Mouse (Mus musculus) testis, postnatal 10 days (tissue): ENCODE measurements around the gene Fam171b.

Source experiments
- DNase-seq: peaks from one replicate; pipeline ENCODE4 v3.0.0; 2021; ENCODE audit warnings: low spot score

The Fam171b gene

GRCm38 (mm10) chr2:83812483-83813272 lies at the start of gene Fam171b:
Fam171b (plus strand) TSS chr2:83812636.
- peak; percentile 75 for DNase-seq

DNA sequence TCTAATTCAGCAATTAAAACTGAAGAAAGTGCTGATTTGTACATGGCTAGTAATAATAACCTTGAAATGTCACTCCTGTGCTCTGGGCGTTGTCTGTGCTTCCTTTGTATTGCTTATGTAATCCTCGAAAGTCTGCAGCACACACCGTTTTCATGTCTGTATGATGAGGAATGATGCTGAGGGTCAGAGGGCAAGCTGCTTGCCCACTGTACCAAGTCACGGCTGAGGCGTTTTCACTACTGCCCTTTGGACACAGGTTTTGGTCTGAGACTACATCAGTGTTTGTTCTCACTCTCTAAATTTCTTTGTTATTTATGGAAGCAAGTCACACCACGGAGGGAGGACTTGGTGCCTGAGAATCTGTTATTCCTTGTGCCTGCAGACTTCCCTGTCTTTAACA lies 46.4 kb upstream of the Fam171b start:
- DNase-seq = no peak

DNA sequence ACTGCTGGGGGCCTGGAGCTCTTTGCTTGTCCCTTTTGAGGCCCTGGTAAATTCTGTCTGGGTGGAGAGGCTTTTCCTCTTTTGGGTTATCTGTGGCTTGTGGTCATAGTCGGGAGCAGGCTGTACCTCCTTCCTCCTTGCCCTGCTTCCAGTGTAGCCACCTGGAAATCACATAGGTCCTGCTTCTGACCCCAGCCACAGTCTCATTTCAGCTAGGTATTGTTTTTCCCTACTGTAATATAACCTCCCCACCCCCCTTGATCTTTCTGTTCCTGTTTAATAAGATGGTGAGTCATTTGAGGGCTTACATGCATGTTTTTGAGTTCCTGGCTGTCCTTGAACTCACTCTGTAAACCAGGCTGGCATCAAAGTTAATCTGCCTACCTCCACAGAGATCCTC lies 45.6 kb upstream of the Fam171b start:
- DNase-seq = no peak

DNA sequence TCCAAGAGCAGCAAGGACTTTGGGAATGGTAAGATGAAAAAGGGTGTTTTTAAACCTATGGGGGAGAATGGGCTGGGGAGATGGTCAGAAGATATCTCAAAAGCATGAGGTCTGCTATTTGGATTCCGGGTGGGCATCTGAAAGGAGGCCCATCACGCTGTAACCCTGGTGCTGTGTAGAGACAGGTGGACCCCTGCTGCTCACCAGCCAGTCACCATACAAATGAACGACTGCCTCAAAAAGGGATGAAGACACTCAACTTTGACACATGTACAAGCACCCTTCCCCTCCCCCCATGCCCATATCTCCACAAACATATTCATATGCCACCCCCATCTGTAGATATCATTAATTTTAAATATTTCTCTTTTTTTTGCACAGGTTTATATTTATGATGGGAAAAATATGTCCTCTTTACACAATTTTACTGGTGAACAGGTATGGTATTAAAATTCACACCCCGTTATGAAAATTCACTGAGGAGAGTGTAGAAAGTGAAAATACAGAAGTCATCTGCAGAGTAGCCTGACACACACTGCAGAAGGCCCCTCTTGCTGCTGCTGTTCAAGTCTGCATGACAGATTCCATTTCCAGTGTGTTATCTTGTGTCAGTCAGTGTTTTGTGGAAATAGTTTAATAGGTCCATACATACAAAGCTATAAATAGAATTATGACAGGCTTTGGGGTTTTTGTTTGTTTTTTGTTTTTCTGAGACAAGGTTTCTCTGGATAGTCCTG lies 44.0 kb upstream of the Fam171b start:
- peak; percentile 21 for DNase-seq

GRCm38 (mm10) chr2:83771155-83771812 lies 41.2 kb upstream of the Fam171b start:
- DNase-seq = peak; percentile 49

DNA sequence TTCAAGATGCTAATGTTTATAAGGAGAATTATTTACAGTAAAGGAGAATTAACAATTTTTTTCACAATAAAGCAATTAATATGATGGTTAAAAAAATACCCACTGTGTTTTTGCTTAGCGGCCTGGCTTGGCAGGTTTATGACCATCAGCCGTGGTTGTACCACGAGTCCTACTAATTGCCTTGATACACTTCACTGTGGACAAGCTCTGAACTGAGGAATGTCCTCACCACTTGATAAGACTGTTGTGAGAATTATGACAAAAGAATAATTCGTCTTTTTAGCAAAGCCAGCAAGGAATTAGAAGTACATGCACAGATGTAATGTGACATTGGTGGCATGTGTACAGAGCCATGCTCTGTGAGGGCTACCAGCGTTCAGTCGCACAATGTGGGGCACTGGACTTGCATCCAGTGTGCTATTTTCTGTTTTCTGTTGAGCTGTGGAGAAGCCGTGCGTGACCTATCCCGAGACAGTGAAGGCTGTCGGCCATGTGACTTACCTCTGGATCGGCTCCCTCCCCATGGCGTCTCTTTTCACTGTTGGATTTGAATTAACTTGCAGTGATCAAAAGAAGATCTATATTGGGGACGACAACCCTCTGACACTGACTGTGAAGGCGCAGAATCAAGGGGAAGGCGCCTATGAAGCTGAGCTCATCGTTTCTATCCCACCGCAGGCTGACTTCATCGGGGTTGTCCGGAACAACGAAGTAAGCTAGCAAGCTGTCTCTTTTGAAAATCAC lies 20.9 kb upstream of the Fam171b start:
- DNase-seq = no peak

DNA sequence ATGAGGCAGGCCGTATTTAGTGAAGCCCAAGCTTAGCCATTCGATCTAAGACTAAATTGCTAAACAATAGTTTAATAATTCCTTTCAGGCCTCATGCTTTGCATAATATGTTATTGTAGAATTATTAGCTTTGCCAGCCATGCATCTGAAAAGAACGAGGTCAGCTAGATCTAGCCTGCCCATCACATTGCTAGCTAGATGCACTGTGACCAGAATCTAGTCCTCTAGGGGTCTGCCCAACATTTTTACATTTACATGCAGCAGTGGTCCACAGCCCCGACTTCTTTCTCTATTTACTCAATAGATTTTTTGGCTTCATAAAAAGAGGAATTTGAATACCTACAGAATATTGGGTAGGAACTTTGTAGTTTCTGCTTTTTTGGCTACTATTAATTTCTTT lies 20.3 kb upstream of the Fam171b start:
- DNase-seq = no peak

- no peak for DNase-seq
Measured at GRCm38 (mm10) chr2:83795766-83796165, 16.7 kb upstream of the Fam171b start.

GRCm38 (mm10) chr2:83797902-83798497 lies 14.4 kb upstream of the Fam171b start:
- no peak for DNase-seq

- DNase-seq = no peak
Measured at GRCm38 (mm10) chr2:83813273-83813892, 947 bp downstream of the Fam171b start.

GRCm38 (mm10) chr2:83814009-83814408 lies 1.6 kb downstream of the Fam171b start:
- no peak for DNase-seq

GRCm38 (mm10) chr2:83816147-83816546 lies 3.7 kb downstream of the Fam171b start:
- DNase-seq = no peak

DNA sequence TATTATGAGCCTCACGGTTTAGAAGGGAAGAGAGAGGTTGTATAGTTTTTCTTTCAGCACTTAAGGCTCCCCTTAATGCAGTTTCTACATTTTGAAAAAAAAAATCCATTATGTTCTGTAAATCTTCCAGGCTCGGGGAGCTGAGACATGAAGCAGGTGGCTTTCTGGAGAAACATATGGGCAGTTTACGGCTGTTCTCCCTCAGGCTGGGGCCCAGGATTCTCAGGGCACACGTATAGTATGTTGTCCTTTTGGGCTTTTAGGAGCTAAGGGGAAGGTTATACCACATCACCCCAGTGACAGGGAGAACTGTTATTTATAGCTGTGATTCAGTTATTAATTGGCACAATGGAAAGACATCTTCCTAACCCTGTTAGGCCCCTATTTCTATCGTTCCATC lies 12.7 kb downstream of the Fam171b start:
- DNase-seq = no peak

DNA sequence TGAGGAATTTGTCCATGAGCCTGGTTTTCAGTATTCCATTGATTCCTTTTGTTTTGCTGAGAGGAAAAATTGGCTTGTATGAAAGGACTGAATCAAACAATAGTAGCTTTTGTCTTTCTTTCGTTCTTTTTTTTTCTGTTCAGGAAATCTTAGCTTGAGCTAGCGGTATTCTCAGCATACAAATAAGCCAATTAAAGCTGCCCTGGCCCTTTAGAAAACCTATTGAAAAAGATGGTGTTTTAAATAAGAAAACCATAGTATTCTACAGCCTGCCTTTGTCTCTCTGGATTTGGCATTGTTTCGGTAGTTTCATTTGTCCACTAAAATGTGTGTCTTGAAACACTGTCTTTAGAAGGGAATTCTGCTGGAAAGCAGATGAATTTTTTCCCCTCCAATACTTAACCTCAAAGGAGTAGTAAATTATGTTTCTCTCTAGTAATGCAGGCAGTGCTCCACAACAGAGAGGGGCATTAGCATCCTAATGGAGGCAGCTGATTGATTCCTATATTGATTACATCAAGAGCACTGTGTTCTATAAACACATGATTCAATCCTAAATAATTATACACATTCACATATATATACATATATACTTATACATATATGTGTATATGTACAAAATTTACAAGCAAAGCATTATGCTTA lies 16.6 kb downstream of the Fam171b start:
- no peak for DNase-seq

DNA sequence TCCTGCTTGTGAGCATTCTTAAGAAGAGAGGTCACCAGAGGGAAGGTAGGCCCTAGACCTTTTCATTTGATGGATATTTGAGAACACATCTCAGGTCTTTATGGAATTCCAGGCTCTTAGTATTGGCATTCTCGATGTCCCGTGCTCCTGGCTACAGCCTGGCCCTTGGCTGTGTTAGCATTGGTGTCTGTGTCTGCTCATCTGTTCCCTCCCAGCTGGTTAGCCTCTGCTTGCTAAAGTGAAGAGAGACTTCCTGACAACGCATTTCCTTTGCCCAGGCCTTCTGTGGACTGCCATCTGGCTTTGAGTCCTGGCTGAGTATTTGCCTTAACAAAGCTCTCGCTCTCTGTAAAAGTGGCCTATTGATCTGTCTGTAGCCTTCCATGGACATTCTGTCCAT lies 20.5 kb downstream of the Fam171b start:
- no peak for DNase-seq

DNA sequence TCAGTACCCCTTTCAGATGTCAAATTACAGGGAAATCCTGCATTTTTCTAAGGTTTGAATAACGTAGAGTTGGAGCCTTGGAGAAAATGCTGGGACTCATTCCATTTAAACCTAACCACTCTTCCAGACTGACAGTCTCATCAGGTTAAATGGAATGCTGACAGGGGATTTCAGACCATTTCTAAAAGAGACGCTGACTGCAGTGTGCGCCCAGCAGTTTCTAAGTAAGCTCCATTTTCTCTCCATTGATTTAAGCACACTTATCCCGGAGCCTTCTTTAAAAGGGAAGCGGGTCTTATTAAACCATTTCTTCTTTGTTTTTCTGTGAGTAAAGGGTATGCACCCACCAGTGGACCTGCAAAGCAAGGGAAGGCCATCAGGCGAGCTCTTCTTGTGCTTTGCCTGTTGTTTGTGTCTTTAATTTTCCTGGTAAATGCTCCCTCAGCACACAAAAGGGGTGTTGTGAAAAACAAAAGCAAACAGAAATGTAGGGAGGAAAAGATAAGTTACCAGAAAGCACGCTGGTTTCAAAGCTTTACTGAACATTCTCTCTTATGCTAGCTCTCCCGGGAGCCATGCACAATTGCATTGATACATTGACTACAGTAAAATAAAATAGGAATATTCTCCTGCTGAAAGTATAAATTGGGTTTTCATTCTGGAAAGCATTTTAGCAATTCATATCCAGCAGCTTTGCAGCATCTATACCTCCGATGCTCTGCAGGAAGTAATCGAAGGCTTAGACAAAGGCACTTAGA lies 23.1 kb downstream of the Fam171b start:
- no peak for DNase-seq

DNA sequence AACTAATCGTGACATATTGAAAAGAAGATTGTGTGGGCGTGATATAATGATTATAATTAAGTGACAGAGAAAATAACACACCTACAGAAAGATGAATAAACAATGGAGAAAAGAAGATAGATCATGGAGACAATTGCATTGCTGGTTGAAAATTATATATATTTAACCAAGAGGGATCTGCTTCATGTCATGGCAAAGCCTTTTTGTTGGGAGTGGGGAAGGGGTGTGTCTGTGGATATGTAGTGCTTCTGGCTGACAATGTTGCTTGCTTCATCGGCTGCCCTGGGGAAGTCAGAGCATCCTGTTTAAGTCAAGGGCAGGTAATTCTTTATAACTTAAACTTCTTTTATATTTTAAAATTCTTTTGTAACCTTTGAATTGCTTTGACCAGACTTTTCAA lies 36.1 kb downstream of the Fam171b start:
- no peak for DNase-seq

GRCm38 (mm10) chr2:83853423-83853822 lies 41.0 kb downstream of the Fam171b start:
- no peak for DNase-seq

GRCm38 (mm10) chr2:83856236-83856635 lies 43.8 kb downstream of the Fam171b start:
- DNase-seq = no peak

DNA sequence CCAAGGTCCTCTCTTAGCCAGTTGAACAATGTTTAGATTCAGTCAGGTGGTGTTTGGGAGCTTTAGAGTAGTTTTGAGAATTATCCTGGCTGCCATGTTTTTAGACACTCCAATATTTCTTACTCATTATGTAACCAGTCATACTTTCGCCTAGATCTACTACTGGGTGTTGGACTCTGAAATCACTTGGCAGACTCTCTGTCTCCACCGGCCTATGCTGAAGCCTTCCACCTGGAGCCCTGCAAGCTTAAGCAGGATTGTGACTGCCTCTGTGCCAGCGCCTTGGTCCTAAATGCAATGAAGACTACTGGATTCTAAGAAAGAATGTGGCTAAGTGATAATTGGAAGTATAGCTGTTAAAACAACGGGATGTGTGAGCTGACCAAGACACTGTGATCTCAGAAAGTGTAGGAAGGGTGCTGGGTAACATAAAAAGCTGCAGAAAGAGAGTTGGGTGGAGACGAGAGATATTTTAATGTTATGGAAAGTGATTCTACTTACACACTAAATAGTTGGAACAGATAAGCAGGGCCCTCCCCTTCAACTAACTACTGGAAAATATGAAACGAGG lies 71.5 kb downstream of the Fam171b start:
- DNase-seq = no peak
